Mouse (Mus musculus): Measurements from ENCODE around the gene A230050P20Rik.

DNA sequence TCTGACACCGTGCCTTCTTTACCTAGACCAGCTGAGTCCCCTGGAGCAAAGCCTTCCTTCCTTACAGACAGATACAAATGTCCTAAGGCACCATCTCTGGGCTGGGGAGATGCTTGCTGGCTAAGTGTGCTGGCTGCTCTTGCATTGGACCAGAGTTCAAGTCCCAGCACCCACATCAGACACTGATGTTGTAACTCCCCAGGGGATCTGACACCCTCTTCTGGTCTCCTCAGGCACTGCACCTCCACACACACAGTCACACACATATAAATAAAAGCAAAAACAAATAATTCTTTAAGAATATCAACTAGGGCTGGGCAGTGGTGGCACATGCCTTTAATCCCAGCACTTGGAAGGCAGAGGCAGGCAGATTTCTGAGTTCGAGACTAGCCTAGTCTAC is 18.3 kb upstream of the A230050P20Rik start:
- no peak for TF ChIP-seq CTCF (IDR thresholded peaks at IDR 0.05; ENCODE audit: extremely low read depth, insufficient read depth, low read length)
- TF ChIP-seq POLR2A (IDR thresholded peaks at IDR 0.05; ENCODE audit: extremely low read depth, insufficient read depth, low read length), result no peak

Data from cortical plate, adult 2 months (tissue).